Mouse (Mus musculus): ENCODE results near the gene Adar. TPM values are rescaled to one million over a fixed set of nuclear protein-coding genes. Genes with fewer than 3 reads are reported as not detected.

Gene Adar
- polyA plus RNA-seq, 1 experiment from 2014 or later, result 8.0 TPM

DNA sequence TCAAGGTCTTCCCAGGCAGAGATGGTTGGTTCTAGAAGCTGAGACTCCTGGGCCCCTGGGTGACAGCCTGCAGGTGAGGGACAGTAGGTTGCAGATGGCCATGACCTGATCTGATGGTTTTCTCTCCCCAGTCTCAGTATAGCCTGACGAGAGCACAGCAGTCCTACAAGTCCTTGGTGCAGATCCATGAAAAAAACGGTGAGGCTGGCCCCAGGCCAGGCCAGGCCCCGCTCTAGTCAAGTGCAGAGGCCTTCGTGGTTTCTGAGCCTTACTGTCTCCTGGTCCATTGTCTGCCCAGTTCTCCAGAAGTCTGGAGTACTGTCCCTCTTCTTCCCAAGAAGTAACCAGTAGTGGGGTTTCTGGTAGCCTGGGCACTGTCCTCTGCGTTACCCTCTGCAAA lies 66.8 kb downstream of the Adar start:
- no peaks in the 10 kb centered on the region for H3K27me3 ChIP-seq (ENCODE audit: control insufficient read depth, insufficient read depth, low read length)
- 65% methylated on average over 5 of the region's 5 CpGs for WGBS
- H3K36me3 ChIP-seq (ENCODE audit: control insufficient read depth, insufficient read depth, low read length), result peaks cover 72% of the 10 kb centered on the region
- peaks cover 0 to 6% of the 10 kb centered on the region in 2 experiments; a peak in 1 of 4 replicates for H3K4me1 ChIP-seq (ENCODE audit: control insufficient read depth in 2 of 2, insufficient read depth in 2 of 2, low read length in 2 of 2)
- no peak overlapping the region for H3K9ac ChIP-seq (ENCODE audit: low read length)
- ATAC-seq (ENCODE audit: insufficient number of reproducible peaks, insufficient read depth, low FRiP score, low read depth), result no peak
- no peak overlapping the region for H3K4me2 ChIP-seq (ENCODE audit: low read length)
- H3K4me3 ChIP-seq (ENCODE audit: control insufficient read depth in 1 of 2, insufficient read depth in 1 of 2, low read depth in 1 of 2, low read length in 2 of 2), result no peak overlapping the region
- H3K27ac ChIP-seq (replicated peaks in 1 of 2; ENCODE audit: control insufficient read depth in 1 of 2, insufficient read depth in 1 of 2, low read depth in 2 of 2, low read length in 2 of 2), result no peak overlapping the region
- no peaks in the 10 kb centered on the region for H3K9me3 ChIP-seq (ENCODE audit: control insufficient read depth, low read length)

DNA sequence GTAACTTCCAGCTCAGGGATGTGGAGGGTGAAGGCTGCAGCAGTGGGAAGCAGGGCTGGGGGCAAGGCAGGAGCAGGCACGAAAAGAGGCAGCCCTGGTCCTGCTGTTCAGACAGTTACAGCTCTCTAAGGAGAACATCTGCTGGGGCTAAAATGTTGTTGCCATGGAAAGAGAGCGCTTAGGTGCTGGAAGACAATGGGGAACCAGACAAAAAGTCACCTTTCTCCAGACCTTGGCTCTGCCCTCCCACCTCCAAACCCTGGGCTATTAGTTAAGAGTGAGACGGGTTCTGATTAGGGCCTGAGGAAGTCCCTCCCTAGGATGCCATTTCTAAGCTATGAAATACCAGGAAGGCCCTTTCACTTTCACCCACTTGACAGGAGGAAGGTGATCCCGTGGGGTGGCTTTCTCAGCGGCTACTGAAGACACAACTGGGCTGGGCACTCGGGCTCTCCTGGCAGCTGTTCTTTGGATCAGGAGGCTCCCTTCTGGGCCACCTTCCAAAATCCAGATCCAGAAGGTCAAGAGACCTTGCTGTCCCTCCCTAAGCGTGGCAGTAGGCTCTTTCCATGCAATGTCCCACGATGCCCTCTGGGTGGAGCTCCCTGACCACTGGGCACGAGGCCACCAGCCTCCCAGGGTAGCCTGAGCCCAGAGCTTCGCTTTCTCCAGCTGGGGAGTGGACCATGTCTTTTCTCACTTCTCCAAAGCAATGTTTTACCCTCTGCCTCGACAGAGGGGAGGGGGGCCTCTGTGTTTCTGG lies 70.3 kb downstream of the Adar start:
- H3K9ac ChIP-seq (ENCODE audit: low read length), result 0 out of 2 replicates have a peak overlapping the region, but pooled peaks have one; percentile 55
- H3K27me3 ChIP-seq (ENCODE audit: control insufficient read depth, insufficient read depth, low read length), result no peaks in the 10 kb centered on the region
- peak overlapping the region; percentile 49 for H3K4me2 ChIP-seq (ENCODE audit: low read length)
- peaks cover 0 to 6% of the 10 kb centered on the region in 2 experiments; a peak in 1 of 4 replicates for H3K4me1 ChIP-seq (ENCODE audit: control insufficient read depth in 2 of 2, insufficient read depth in 2 of 2, low read length in 2 of 2)
- 10% methylated on average over 11 of the region's 11 CpGs for WGBS
- peak; percentile 66; the same call in 1 of the 2 replicates for ATAC-seq (ENCODE audit: insufficient number of reproducible peaks, insufficient read depth, low FRiP score, low read depth)
- H3K4me3 ChIP-seq (ENCODE audit: control insufficient read depth in 1 of 2, insufficient read depth in 1 of 2, low read depth in 1 of 2, low read length in 2 of 2), result no peak overlapping the region
- H3K36me3 ChIP-seq (ENCODE audit: control insufficient read depth, insufficient read depth, low read length), result peaks cover 36% of the 10 kb centered on the region
- H3K27ac ChIP-seq (replicated peaks in 1 of 2; ENCODE audit: control insufficient read depth in 1 of 2, insufficient read depth in 1 of 2, low read depth in 2 of 2, low read length in 2 of 2), result no peak overlapping the region
- no peaks in the 10 kb centered on the region for H3K9me3 ChIP-seq (ENCODE audit: control insufficient read depth, low read length)

DNA sequence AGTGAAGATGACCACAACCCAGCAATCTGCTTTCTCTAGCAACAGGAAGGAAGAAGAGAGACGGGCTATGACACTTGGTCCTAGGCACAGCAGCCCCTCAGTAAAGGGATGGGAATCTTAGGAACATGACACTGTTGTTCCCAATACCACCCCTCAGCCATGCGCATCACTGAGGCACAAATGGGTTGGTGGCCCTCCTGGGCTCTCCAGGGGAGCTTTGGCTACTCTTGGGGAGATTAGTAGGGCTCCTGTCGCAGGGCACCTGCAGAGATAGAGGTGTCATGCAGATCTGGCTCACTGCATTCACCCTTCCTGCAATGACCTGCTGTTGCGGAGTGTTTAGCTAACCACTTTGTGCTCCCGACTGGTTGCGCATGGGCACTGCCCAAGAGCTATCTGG lies 71.5 kb downstream of the Adar start:
- no peak overlapping the region for H3K9ac ChIP-seq (ENCODE audit: low read length)
- no peak overlapping the region for H3K4me2 ChIP-seq (ENCODE audit: low read length)
- H3K36me3 ChIP-seq (ENCODE audit: control insufficient read depth, insufficient read depth, low read length), result peaks cover 25% of the 10 kb centered on the region
- WGBS, result 68% methylated on average over 6 of the region's 6 CpGs
- H3K9me3 ChIP-seq (ENCODE audit: control insufficient read depth, low read length), result no peaks in the 10 kb centered on the region
- H3K4me1 ChIP-seq (ENCODE audit: control insufficient read depth in 2 of 2, insufficient read depth in 2 of 2, low read length in 2 of 2), result peaks cover 0 to 6% of the 10 kb centered on the region in 2 experiments; a peak in 1 of 4 replicates
- ATAC-seq (ENCODE audit: insufficient number of reproducible peaks, insufficient read depth, low FRiP score, low read depth), result no peak
- no peak overlapping the region for H3K27ac ChIP-seq (replicated peaks in 1 of 2; ENCODE audit: control insufficient read depth in 1 of 2, insufficient read depth in 1 of 2, low read depth in 2 of 2, low read length in 2 of 2)
- H3K4me3 ChIP-seq (ENCODE audit: control insufficient read depth in 1 of 2, insufficient read depth in 1 of 2, low read depth in 1 of 2, low read length in 2 of 2), result no peak overlapping the region
- H3K27me3 ChIP-seq (ENCODE audit: control insufficient read depth, insufficient read depth, low read length), result no peaks in the 10 kb centered on the region

DNA sequence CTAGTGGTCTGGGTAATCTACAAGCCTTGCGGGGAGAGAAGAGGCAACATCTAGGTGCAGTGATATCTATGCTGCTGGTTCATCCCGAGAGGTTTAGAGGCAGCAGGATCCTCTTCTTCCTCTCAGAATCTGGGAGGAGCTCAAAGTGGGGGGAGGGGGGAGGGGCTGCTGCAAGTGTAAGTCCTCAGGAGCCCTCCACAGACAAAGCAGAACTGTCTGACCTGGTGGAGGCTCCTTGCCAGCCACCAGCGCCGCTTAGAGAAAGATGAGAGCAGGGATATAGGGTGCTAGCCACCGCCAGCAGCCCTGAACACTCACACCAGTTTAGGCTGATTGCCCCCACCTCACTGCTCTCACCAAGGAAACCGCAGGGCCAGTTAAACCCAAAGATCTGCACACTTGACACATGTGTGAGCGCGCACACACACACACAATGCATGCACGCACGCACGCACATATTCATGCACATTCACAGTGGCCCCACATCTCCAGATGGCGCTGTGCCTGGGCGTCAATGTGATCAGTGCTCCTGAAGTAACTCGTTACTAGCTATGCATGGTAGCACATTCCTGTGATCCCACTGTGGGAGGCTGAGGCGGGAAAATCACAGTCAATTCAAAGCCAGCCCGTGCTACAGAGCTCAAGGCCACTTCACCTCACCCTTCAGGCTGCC lies 74.0 kb downstream of the Adar start:
- H3K9me3 ChIP-seq (ENCODE audit: control insufficient read depth, low read length), result no peaks in the 10 kb centered on the region
- peaks cover 0 to 6% of the 10 kb centered on the region in 2 experiments; a peak in 1 of 4 replicates for H3K4me1 ChIP-seq (ENCODE audit: control insufficient read depth in 2 of 2, insufficient read depth in 2 of 2, low read length in 2 of 2)
- ATAC-seq (ENCODE audit: insufficient number of reproducible peaks, insufficient read depth, low FRiP score, low read depth), result no peak
- H3K36me3 ChIP-seq (ENCODE audit: control insufficient read depth, insufficient read depth, low read length), result no peaks in the 10 kb centered on the region; the same call in 1 of the 2 replicates
- no peaks in the 10 kb centered on the region for H3K27me3 ChIP-seq (ENCODE audit: control insufficient read depth, insufficient read depth, low read length)
- no peak overlapping the region for H3K27ac ChIP-seq (replicated peaks in 1 of 2; ENCODE audit: control insufficient read depth in 1 of 2, insufficient read depth in 1 of 2, low read depth in 2 of 2, low read length in 2 of 2)
- WGBS, result 71% methylated on average over 16 of the region's 16 CpGs
- H3K4me2 ChIP-seq (ENCODE audit: low read length), result no peak overlapping the region
- H3K4me3 ChIP-seq (ENCODE audit: control insufficient read depth in 1 of 2, insufficient read depth in 1 of 2, low read depth in 1 of 2, low read length in 2 of 2), result no peak overlapping the region
- H3K9ac ChIP-seq (ENCODE audit: low read length), result no peak overlapping the region

DNA sequence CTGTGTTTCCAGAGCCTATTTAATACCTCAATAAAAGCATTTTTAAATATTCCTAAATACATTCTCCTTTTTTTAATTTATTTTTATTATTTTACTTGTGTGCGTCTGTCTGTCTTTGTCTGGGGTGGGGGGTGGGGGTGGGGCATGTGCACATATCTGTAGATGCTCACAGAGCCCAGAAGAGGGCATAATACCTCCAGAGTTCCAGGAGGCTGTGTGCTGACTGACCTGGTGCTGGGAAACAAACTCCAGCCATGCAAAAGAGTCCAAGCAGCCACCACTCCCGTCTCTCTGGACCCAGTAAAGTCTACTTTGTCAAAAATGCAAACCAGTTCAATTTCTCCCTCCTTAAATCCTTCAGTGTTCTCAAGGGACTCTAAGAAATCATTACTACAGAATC lies 79.8 kb downstream of the Adar start:
- Histone ChIP-seq H3K9me3 (ENCODE audit: control insufficient read depth, low read length) (no peaks in the 10 kb centered on the region), H3K36me3 (ENCODE audit: control insufficient read depth, insufficient read depth, low read length) (no peaks in the 10 kb centered on the region)
- 70% methylated on average over 2 of the region's 2 CpGs for WGBS

DNA sequence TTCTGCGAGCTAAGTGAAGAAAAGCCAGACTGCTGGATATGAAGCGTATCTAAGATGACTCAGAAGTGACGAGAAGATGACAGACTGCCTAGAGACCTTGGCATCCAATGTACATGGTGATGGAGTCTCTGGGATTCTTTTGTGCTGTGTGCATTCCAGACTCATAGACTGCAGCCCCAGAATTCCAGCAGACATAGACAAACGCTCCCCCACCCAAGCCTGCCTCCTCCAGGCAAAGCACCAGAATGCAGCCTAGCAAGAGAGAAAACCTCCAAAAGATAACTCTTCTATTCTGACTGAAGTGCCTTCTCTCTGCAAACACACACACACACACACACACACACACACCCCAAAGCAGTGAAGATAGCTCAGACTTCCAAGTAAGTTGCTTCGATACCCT lies 80.9 kb downstream of the Adar start:
- H3K4me2 ChIP-seq (ENCODE audit: low read length), result no peak overlapping the region
- H3K27me3 ChIP-seq (ENCODE audit: control insufficient read depth, insufficient read depth, low read length), result no peaks in the 10 kb centered on the region
- peaks cover 0 to 4% of the 10 kb centered on the region in 2 experiments; a peak in 1 of 4 replicates for H3K4me1 ChIP-seq (ENCODE audit: control insufficient read depth in 2 of 2, insufficient read depth in 2 of 2, low read length in 2 of 2)
- WGBS, result 49% methylated on average over 5 of the region's 5 CpGs
- H3K4me3 ChIP-seq (ENCODE audit: control insufficient read depth in 1 of 2, insufficient read depth in 1 of 2, low read depth in 1 of 2, low read length in 2 of 2), result no peak overlapping the region
- ATAC-seq (ENCODE audit: insufficient number of reproducible peaks, insufficient read depth, low FRiP score, low read depth), result no peak
- H3K36me3 ChIP-seq (ENCODE audit: control insufficient read depth, insufficient read depth, low read length), result no peaks in the 10 kb centered on the region
- no peak overlapping the region for H3K9ac ChIP-seq (ENCODE audit: low read length)
- no peak overlapping the region for H3K27ac ChIP-seq (replicated peaks in 1 of 2; ENCODE audit: control insufficient read depth in 1 of 2, insufficient read depth in 1 of 2, low read depth in 2 of 2, low read length in 2 of 2)
- no peaks in the 10 kb centered on the region for H3K9me3 ChIP-seq (ENCODE audit: control insufficient read depth, low read length)

More for the DNA sequence above, 79.8 kb downstream of the Adar start:
- Histone ChIP-seq H3K4me2 (ENCODE audit: low read length) (no peak overlapping the region), H3K27me3 (ENCODE audit: control insufficient read depth, insufficient read depth, low read length) (no peaks in the 10 kb centered on the region), H3K4me3 (ENCODE audit: control insufficient read depth in 1 of 2, insufficient read depth in 1 of 2, low read depth in 1 of 2, low read length in 2 of 2) (no peak overlapping the region), H3K27ac (replicated peaks in 1 of 2; ENCODE audit: control insufficient read depth in 1 of 2, insufficient read depth in 1 of 2, low read depth in 2 of 2, low read length in 2 of 2) (no peak overlapping the region), H3K4me1 (ENCODE audit: control insufficient read depth in 2 of 2, insufficient read depth in 2 of 2, low read length in 2 of 2) (peaks cover 0 to 2% of the 10 kb centered on the region in 2 experiments; a peak in 1 of 4 replicates), H3K9ac (ENCODE audit: low read length) (no peak overlapping the region)
- ATAC-seq (ENCODE audit: insufficient number of reproducible peaks, insufficient read depth, low FRiP score, low read depth), result no peak

DNA sequence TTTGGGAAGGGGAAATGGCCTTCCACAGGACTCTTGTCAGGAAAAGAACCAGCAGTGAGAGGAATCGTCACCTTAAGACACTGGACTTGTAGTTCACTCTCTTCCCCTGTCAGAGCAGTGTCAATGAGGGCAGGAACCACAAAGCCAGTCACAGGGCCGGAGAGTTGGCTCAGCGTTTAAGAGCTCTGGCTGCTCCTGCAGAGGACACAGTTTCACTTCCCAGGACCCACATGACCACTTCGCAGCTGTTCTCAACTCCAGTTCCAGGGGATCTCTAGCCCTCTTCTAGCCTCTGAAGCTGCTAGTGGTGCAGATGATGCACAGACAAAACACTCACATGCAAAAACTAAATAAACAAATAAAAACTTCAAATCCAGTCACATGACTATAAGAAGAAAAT lies 81.5 kb downstream of the Adar start:
- no peak for ATAC-seq (ENCODE audit: insufficient number of reproducible peaks, insufficient read depth, low FRiP score, low read depth)
- Histone ChIP-seq H3K4me1 (ENCODE audit: control insufficient read depth in 2 of 2, insufficient read depth in 2 of 2, low read length in 2 of 2) (peaks cover 0 to 4% of the 10 kb centered on the region in 2 experiments; a peak in 1 of 4 replicates), H3K36me3 (ENCODE audit: control insufficient read depth, insufficient read depth, low read length) (no peaks in the 10 kb centered on the region), H3K4me3 (ENCODE audit: control insufficient read depth in 1 of 2, insufficient read depth in 1 of 2, low read depth in 1 of 2, low read length in 2 of 2) (no peak overlapping the region), H3K27ac (replicated peaks in 1 of 2; ENCODE audit: control insufficient read depth in 1 of 2, insufficient read depth in 1 of 2, low read depth in 2 of 2, low read length in 2 of 2) (no peak overlapping the region), H3K9ac (ENCODE audit: low read length) (no peak overlapping the region), H3K9me3 (ENCODE audit: control insufficient read depth, low read length) (no peaks in the 10 kb centered on the region), H3K4me2 (ENCODE audit: low read length) (no peak overlapping the region), H3K27me3 (ENCODE audit: control insufficient read depth, insufficient read depth, low read length) (no peaks in the 10 kb centered on the region)
- 46% methylated on average over 4 of the region's 4 CpGs for WGBS

Data from heart, embryonic 14.5 days (tissue).